Mouse (Mus musculus): Measurements from ENCODE around the gene Aplf. TPM values are rescaled to one million over a fixed set of nuclear protein-coding genes. Genes with fewer than 3 reads are reported as not detected.

Gene Aplf
- polyA plus RNA-seq, 1 experiment from 2014 or later: 9.9 TPM

DNA sequence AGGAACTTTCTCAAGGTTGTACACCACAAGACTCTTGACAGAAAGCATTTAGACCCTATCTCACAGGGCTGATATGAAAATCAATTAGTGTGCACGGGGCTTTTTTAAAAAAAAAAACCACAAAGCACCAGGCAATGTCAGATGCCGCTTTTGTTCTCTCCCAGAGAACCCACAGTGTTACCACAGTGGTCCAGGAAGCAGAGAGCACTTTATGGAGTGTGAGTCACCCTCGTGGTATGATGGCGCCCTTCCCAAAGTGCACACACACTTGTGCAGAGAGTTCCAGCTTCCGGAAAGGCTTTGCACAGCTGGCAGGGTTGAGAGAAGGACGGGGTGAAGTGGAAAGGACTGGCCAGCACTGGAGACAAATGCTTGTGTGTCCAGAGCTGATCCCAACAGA is 89.5 kb downstream of the Aplf start:
- Histone ChIP-seq H3K27ac (no peak overlapping the region), H3K9ac (no peak overlapping the region), H3K4me3 (replicated peaks; ENCODE audit: low read length) (no peak overlapping the region), H3K27me3 (ENCODE audit: control insufficient read depth, insufficient read depth, low read length) (no peaks in the 10 kb centered on the region), H3K36me3 (replicated peaks; ENCODE audit: control insufficient read depth, insufficient read depth) (no peaks in the 10 kb centered on the region), H3K4me2 (replicated peaks) (no peak overlapping the region), H3K4me1 (replicated peaks; ENCODE audit: control insufficient read depth, insufficient read depth, low read length) (no peaks in the 10 kb centered on the region), H3K9me3 (ENCODE audit: control insufficient read depth, low read length) (no peaks in the 10 kb centered on the region)
- 75% methylated on average over 6 of the region's 6 CpGs for WGBS
- DNase-seq (ENCODE audit: low spot score) (no peak), ATAC-seq (ENCODE audit: low FRiP score) (no peak)

GRCm38 (mm10) chr6:87581581-87581980 is 90.4 kb downstream of the Aplf start:
- 93% methylated on average over 18 of the region's 18 CpGs for WGBS
- no peak overlapping the region for H3K9ac ChIP-seq
- no peaks in the 10 kb centered on the region for H3K36me3 ChIP-seq (replicated peaks; ENCODE audit: control insufficient read depth, insufficient read depth)
- H3K27ac ChIP-seq: no peak overlapping the region
- H3K4me2 ChIP-seq (replicated peaks): no peak overlapping the region
- H3K4me3 ChIP-seq (replicated peaks; ENCODE audit: low read length): no peak overlapping the region
- no peaks in the 10 kb centered on the region for H3K27me3 ChIP-seq (ENCODE audit: control insufficient read depth, insufficient read depth, low read length)
- no peaks in the 10 kb centered on the region for H3K9me3 ChIP-seq (ENCODE audit: control insufficient read depth, low read length)
- no peaks in the 10 kb centered on the region for H3K4me1 ChIP-seq (replicated peaks; ENCODE audit: control insufficient read depth, insufficient read depth, low read length)
- ATAC-seq (ENCODE audit: low FRiP score) (no peak), DNase-seq (ENCODE audit: low spot score) (no peak)

DNA sequence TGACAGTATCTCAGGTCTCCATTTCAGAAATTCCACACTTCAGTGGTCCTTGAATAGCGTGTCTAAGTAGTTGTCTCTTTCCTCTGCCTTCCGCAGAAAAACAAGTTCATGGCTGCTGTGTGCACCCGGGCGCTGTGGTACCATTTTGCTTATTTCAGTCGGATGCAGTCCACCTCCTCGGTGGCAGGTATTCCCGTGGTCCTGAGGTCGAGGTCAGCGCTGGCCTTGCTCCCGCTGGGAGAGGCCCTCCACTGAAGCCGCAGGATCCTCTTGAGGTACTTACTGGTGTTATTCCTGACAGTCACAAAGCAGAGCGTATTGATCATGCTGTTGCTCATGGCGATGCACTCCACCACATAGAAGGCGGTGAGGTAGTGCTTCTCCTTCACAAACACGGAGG is 90.9 kb downstream of the Aplf start:
- Histone ChIP-seq H3K36me3 (replicated peaks; ENCODE audit: control insufficient read depth, insufficient read depth) (no peaks in the 10 kb centered on the region), H3K4me1 (replicated peaks; ENCODE audit: control insufficient read depth, insufficient read depth, low read length) (no peaks in the 10 kb centered on the region), H3K27me3 (ENCODE audit: control insufficient read depth, insufficient read depth, low read length) (no peaks in the 10 kb centered on the region), H3K9ac (no peak overlapping the region), H3K4me2 (replicated peaks) (no peak overlapping the region), H3K27ac (no peak overlapping the region), H3K4me3 (replicated peaks; ENCODE audit: low read length) (no peak overlapping the region), H3K9me3 (ENCODE audit: control insufficient read depth, low read length) (no peaks in the 10 kb centered on the region)
- WGBS: 82% methylated on average over 15 of the region's 15 CpGs
- ATAC-seq (ENCODE audit: low FRiP score) (no peak), DNase-seq (ENCODE audit: low spot score) (no peak)

Other genes starting within 250 kb of the Aplf start
- gene Bmp10, start 243.2 kb downstream of the Aplf start, polyA plus RNA-seq (2014; fragmentation: Nextera tagmentation; extraction: Ambion mirVana): not detected in 2 replicates
- gene Arhgap25, start 138.9 kb downstream of the Aplf start, polyA plus RNA-seq (2014; fragmentation: Nextera tagmentation; extraction: Ambion mirVana): 2.8 and 3.2 TPM in 2 replicates
- gene Prokr1, start 81.5 kb downstream of the Aplf start, polyA plus RNA-seq (2014; fragmentation: Nextera tagmentation; extraction: Ambion mirVana): 1.7 and 2.7 TPM in 2 replicates
- gene Efcc1, start 58.7 kb upstream of the Aplf start, polyA plus RNA-seq (2014; fragmentation: Nextera tagmentation; extraction: Ambion mirVana): 6.1 and 8.0 TPM in 2 replicates
- 0.56 and 0.83 TPM in 2 replicates for gene Gp9, start 105.9 kb upstream of the Aplf start, polyA plus RNA-seq (2014; fragmentation: Nextera tagmentation; extraction: Ambion mirVana)
- gene Rab43, start 140.0 kb upstream of the Aplf start, polyA plus RNA-seq (2014; fragmentation: Nextera tagmentation; extraction: Ambion mirVana): 7.8 and 15.6 TPM in 2 replicates
- 1.1 and 5.8 TPM in 2 replicates for gene Gm45140, start 163.6 kb upstream of the Aplf start, polyA plus RNA-seq (2014; fragmentation: Nextera tagmentation; extraction: Ambion mirVana)
- 21.1 and 21.7 TPM in 2 replicates for gene Isy1, start 166.6 kb upstream of the Aplf start, polyA plus RNA-seq (2014; fragmentation: Nextera tagmentation; extraction: Ambion mirVana)
- 541 and 555 TPM in 2 replicates for gene Cnbp, start 178.9 kb upstream of the Aplf start, polyA plus RNA-seq (2014; fragmentation: Nextera tagmentation; extraction: Ambion mirVana)
- gene Copg1, start 215.6 kb upstream of the Aplf start, polyA plus RNA-seq (2014; fragmentation: Nextera tagmentation; extraction: Ambion mirVana): 203 and 213 TPM in 2 replicates
- gene Hmces, start 241.7 kb upstream of the Aplf start, polyA plus RNA-seq (2014; fragmentation: Nextera tagmentation; extraction: Ambion mirVana): 36.6 and 38.5 TPM in 2 replicates